Mouse (Mus musculus) embryonic facial prominence, embryonic 14.5 days (tissue): Measurements from ENCODE around the gene Mob2. TPM values are rescaled to one million over a fixed set of nuclear protein-coding genes. Genes with fewer than 3 reads are reported as not detected.

Experiments
- ATAC-seq: fragments of 200-750 bp; cut with Nextera tagmentation; 2 replicates; pipeline ENCODE4 v1.8.0; 2017; ENCODE audit warnings: low read depth, moderate number of reproducible peaks, moderate TSS enrichment
- DNase-seq: peaks from one replicate; pipeline ENCODE4 v3.0.0-alpha.2; 2015; ENCODE audit warnings: low spot score
- H3K27ac ChIP-seq: fragments of 300-500 bp; sonication (generic); replicated peaks from 2 replicates; pipeline ENCODE4 v1.5.1; 2014; ENCODE audit warnings: low read depth, mild to moderate bottlenecking, low read length, moderate library complexity
- H3K27me3 ChIP-seq: fragments of 300-500 bp; sonication (generic); replicated peaks from 2 replicates; pipeline ENCODE4 v1.6.1; 2014; ENCODE audit warnings: low read length; ENCODE audit not compliant: control insufficient read depth, insufficient read depth
- H3K36me3 ChIP-seq: fragments of 300-500 bp; sonication (generic); 2 replicates; pipeline ENCODE4 v1.6.1; 2014; ENCODE audit warnings: low read length, mixed read lengths; ENCODE audit not compliant: control insufficient read depth, insufficient read depth
- H3K4me1 ChIP-seq: fragments of 300-500 bp; sonication (generic); 2 replicates; pipeline ENCODE4 v1.6.1; 2014; ENCODE audit warnings: antibody characterized with exemption, low read length; ENCODE audit not compliant: control insufficient read depth, insufficient read depth
- H3K4me2 ChIP-seq: fragments of 300-500 bp; sonication (generic); 2 replicates; pipeline ENCODE4 v1.6.1; 2014; ENCODE audit warnings: low read depth, mild to moderate bottlenecking, low read length, moderate library complexity, mixed read lengths
- H3K4me3 ChIP-seq: fragments of 300-500 bp; sonication (generic); 2 replicates; pipeline ENCODE4 v1.5.1; 2014; ENCODE audit warnings: low read depth, mild to moderate bottlenecking, low read length
- H3K9ac ChIP-seq: fragments of 300-500 bp; sonication (generic); 2 replicates; pipeline ENCODE4 v1.6.1; 2014; ENCODE audit warnings: low read depth, mild to moderate bottlenecking, low read length, moderate library complexity, mixed read lengths
- H3K9me3 ChIP-seq: fragments of 300-500 bp; sonication (generic); 2 replicates; pipeline ENCODE4 v1.6.1; 2016; ENCODE audit warnings: low read length; ENCODE audit not compliant: control insufficient read depth
- WGBS: fragments of 180-500 bp; shearing (Covaris S2); extraction: QIAGEN DNeasy Blood & Tissue Kit; methylation state at CpG from one replicate; pipeline ENCODE4 v1.1.7; 2014; 5-methylcytosine and 5-hydroxymethylcytosine counted together
- polyA plus RNA-seq: library from polyadenylated mRNA; unstranded; fragments of >200 nt; fragmentation: Nextera tagmentation; extraction: Ambion mirVana; gene quantifications from 2 replicates; pipeline ENCODE4 v1.2.1, GENCODE M21; 2014

The Mob2 gene
- polyA plus RNA-seq, 1 experiment from 2014 or later = 65.8 TPM

GRCm38 (mm10) chr7:142071212-142071578 lies 10.3 kb upstream of the Mob2 start:
- ATAC-seq (peak; percentile 55; the same call in 1 of the 2 replicates), DNase-seq (no peak)
- 0% methylated on average over 7 of the region's 10 CpGs for WGBS
- 0 out of 2 replicates have a peak, but pooled peaks cover 7% of the 10 kb centered on the region for H3K27me3 ChIP-seq
- no peaks in the 10 kb centered on the region for H3K9me3 ChIP-seq
- H3K4me3 ChIP-seq = no peak overlapping the region
- H3K36me3 ChIP-seq = no peaks in the 10 kb centered on the region
- H3K27ac ChIP-seq = no peak overlapping the region
- H3K4me2 ChIP-seq = peak overlapping the region; percentile 24; the same call in 1 of the 2 replicates
- H3K4me1 ChIP-seq = no peaks in the 10 kb centered on the region
- no peak overlapping the region; the same call in 1 of the 2 replicates for H3K9ac ChIP-seq

DNA sequence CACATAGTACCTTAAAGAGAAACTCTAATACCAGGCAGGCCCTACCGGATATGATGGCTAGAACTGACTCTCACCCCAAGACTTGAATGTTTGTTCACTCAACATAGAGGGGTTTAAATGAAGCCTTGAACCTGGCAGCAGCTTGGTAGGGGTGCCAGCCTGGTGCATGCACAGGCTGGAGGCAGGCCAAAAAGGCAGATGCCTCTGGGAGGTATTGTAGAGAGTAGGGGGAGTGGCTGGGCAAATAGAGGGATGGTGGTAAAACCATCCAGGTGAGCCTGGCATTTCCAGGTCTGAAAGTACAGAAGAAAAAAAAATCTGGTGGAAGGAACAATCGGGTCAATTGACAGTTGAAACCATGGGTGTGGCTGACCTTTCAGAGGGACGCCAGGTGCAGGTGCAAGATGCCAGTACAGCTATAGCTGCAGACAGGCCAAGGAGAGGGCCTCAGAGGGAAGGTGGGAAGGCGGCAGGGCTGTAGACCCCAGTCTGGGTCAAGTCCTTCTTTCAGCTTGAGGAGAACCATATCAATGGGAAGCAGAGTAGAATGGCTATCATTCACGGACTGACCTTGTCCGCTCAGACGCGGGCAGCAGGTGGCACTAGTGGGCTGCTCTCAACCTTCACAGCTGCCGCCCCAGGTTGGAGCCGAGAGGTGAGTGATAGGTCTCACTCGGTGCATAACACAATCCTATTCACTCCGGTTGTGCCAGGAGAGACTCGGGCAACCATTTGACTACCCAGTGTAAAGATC lies 9.8 kb upstream of the Mob2 start:
- no peak overlapping the region; the same call in 1 of the 2 replicates for H3K9ac ChIP-seq
- no peaks in the 10 kb centered on the region for H3K9me3 ChIP-seq
- ATAC-seq (peak; percentile 88), DNase-seq (peak; percentile 36)
- no peaks in the 10 kb centered on the region for H3K36me3 ChIP-seq
- H3K4me2 ChIP-seq = peak overlapping the region; percentile 24; the same call in 1 of the 2 replicates
- H3K4me1 ChIP-seq = no peaks in the 10 kb centered on the region
- H3K27me3 ChIP-seq = 0 out of 2 replicates have a peak, but pooled peaks cover 7% of the 10 kb centered on the region
- H3K27ac ChIP-seq = no peak overlapping the region
- H3K4me3 ChIP-seq = no peak overlapping the region
- 12% methylated on average over 13 of the region's 13 CpGs for WGBS

GRCm38 (mm10) chr7:142068429-142068828 lies 7.6 kb upstream of the Mob2 start:
- ATAC-seq (no peak), DNase-seq (no peak)
- Histone ChIP-seq H3K4me1 (no peaks in the 10 kb centered on the region), H3K9ac (no peak overlapping the region), H3K4me3 (no peak overlapping the region), H3K27me3 (0 out of 2 replicates have a peak, but pooled peaks cover 3% of the 10 kb centered on the region), H3K27ac (no peak overlapping the region), H3K36me3 (no peaks in the 10 kb centered on the region), H3K4me2 (no peak overlapping the region), H3K9me3 (no peaks in the 10 kb centered on the region)
- 67% methylated on average over 4 of the region's 4 CpGs for WGBS

- no peak for DNase-seq
- Histone ChIP-seq H3K4me1 (peaks cover 13% of the 10 kb centered on the region), H3K27me3 (no peaks in the 10 kb centered on the region), H3K4me2 (peak overlapping the region; percentile 97), H3K9me3 (no peaks in the 10 kb centered on the region), H3K27ac (peak overlapping the region; percentile 81), H3K36me3 (0 out of 2 replicates have a peak, but pooled peaks cover 6% of the 10 kb centered on the region), H3K9ac (peak overlapping the region; percentile 92), H3K4me3 (peak overlapping the region; percentile 99)
- ATAC-seq = peak; percentile 48
- under 1% methylated on average over 55 of the region's 66 CpGs for WGBS
These were observed 507 bp downstream of the Mob2 start for GRCm38 (mm10) chr7:142060185-142060930.

GRCm38 (mm10) chr7:142059024-142059423 lies 1.8 kb downstream of the Mob2 start:
- no peak for DNase-seq
- 64% methylated on average over 2 of the region's 2 CpGs for WGBS
- no peaks in the 10 kb centered on the region for H3K27me3 ChIP-seq
- no peaks in the 10 kb centered on the region for H3K9me3 ChIP-seq
- 0 out of 2 replicates have a peak, but pooled peaks cover 11% of the 10 kb centered on the region for H3K36me3 ChIP-seq
- H3K4me2 ChIP-seq = no peak overlapping the region
- peaks cover 13% of the 10 kb centered on the region for H3K4me1 ChIP-seq
- H3K4me3 ChIP-seq = no peak overlapping the region
- ATAC-seq = no peak
- H3K27ac ChIP-seq = no peak overlapping the region
- H3K9ac ChIP-seq = 0 out of 2 replicates have a peak overlapping the region, but pooled peaks have one; percentile 4

- H3K27ac ChIP-seq = no peak overlapping the region
- peaks cover 13% of the 10 kb centered on the region for H3K4me1 ChIP-seq
- no peaks in the 10 kb centered on the region for H3K9me3 ChIP-seq
- 0 out of 2 replicates have a peak, but pooled peaks cover 13% of the 10 kb centered on the region for H3K36me3 ChIP-seq
- no peak overlapping the region for H3K4me3 ChIP-seq
- H3K9ac ChIP-seq = no peak overlapping the region
- no peaks in the 10 kb centered on the region for H3K27me3 ChIP-seq
- H3K4me2 ChIP-seq = no peak overlapping the region
- ATAC-seq (no peak), DNase-seq (no peak)
- WGBS = 90% methylated on average over 1 of the region's 1 CpGs
These were observed 3.7 kb downstream of the Mob2 start for GRCm38 (mm10) chr7:142057121-142057520.

DNA sequence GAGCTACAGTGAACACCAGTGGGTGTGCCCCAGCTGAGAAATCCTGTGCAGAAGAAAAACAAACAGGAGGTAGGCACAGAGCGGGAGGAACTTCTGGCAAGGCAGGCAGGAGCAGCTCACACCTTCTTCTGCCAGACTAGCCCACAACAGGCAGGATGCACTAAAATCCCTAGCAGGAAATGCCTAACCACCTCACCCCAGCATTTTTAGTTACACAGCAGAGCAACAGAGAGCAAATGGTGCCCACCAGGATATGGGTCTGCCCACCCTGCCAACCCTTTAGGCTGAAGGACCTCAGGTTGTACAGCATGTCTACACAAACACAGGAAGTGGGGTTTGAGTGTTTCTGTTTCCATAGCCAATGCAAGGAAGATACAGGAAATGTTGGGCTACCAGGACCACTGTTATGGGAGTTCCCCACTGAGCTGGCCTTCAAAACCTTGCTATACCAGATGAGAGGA lies 4.2 kb downstream of the Mob2 start:
- Histone ChIP-seq H3K9ac (no peak overlapping the region), H3K4me3 (no peak overlapping the region), H3K27me3 (no peaks in the 10 kb centered on the region), H3K4me1 (peaks cover 13% of the 10 kb centered on the region), H3K36me3 (0 out of 2 replicates have a peak, but pooled peaks cover 13% of the 10 kb centered on the region), H3K9me3 (no peaks in the 10 kb centered on the region), H3K4me2 (no peak overlapping the region), H3K27ac (no peak overlapping the region)
- DNase-seq (no peak), ATAC-seq (no peak)
- 62% methylated on average over 1 of the region's 1 CpGs for WGBS

DNA sequence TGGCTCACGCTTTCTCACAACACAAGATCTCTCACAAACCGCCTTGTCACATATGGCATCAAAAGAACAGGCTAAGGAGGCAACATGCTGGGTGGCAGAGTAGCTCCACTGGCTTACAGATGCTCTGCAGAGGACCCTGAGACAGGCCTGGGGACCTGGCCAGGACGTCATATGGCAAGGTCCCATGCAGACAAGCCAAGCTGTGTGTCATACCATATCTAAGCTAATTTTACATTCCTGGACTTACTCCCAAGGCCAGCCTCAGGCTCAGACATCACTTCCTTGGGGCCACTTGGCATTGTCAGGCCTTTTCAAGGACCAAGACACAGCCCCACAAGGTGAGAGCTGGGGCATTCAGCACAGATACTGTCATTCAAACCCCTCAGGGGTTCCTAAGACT lies 5.4 kb downstream of the Mob2 start:
- Histone ChIP-seq H3K4me3 (no peak overlapping the region), H3K9ac (no peak overlapping the region), H3K9me3 (no peaks in the 10 kb centered on the region), H3K36me3 (0 out of 2 replicates have a peak, but pooled peaks cover 13% of the 10 kb centered on the region), H3K27ac (no peak overlapping the region), H3K27me3 (no peaks in the 10 kb centered on the region), H3K4me1 (peaks cover 9% of the 10 kb centered on the region), H3K4me2 (no peak overlapping the region)
- no peak for ATAC-seq
- WGBS = 88% methylated on average over 3 of the region's 3 CpGs
- no peak for DNase-seq
